Mouse (Mus musculus): ENCODE results near the gene Slc46a2.

Slc46a2 gene

GRCm38 (mm10) chr4:59914608-59915403 is at the start of gene Slc46a2:
TSS of gene Slc46a2 (minus strand) at chr4:59915056.
- TF ChIP-seq POU5F1 (IDR thresholded peaks at IDR 0.05; ENCODE audit: borderline replicate concordance, low read length), result no peak
- TF ChIP-seq NANOG (IDR thresholded peaks at IDR 0.05; ENCODE audit: borderline replicate concordance, low read length), result no peak
- TF ChIP-seq CTCF (conservative IDR thresholded peaks at IDR 0.05; ENCODE audit: low read length), result no peak

GRCm38 (mm10) chr4:59963405-59964344 is 48.8 kb upstream of the Slc46a2 start, which contains the start of gene Mup6:
TSS of gene Mup6 (plus strand) at chr4:59964294.
- Histone ChIP-seq H3K4me3 (replicated peaks; ENCODE audit: low read length) (peak within 1 kb of the TSS; percentile 60), H3K27me3 (ENCODE audit: insufficient read depth, low read length) (no peaks in the 10 kb centered on the region), H3K9me3 (ENCODE audit: low read length) (no peaks in the 10 kb centered on the region), H3K36me3 (ENCODE audit: insufficient read depth, low read length) (no peaks in the 10 kb centered on the region), H3K4me1 (replicated peaks; ENCODE audit: low read depth, low read length) (peaks cover 25% of the 10 kb centered on the region)
- peak; percentile 91 for TF ChIP-seq NANOG (IDR thresholded peaks at IDR 0.05; ENCODE audit: borderline replicate concordance, low read length)
- TF ChIP-seq CTCF (conservative IDR thresholded peaks at IDR 0.05; ENCODE audit: low read length), result no peak
- no peak for TF ChIP-seq POU5F1 (IDR thresholded peaks at IDR 0.05; ENCODE audit: borderline replicate concordance, low read length)

More at GRCm38 (mm10) chr4:59914608-59915403, at the start of gene Slc46a2:
- peaks cover 30% of the 10 kb centered on the region for H3K4me1 ChIP-seq (replicated peaks; ENCODE audit: low read depth, low read length)
- no peaks in the 10 kb centered on the region for H3K36me3 ChIP-seq (ENCODE audit: insufficient read depth, low read length)
- peak within 1 kb of the TSS; percentile 71 for H3K4me3 ChIP-seq (replicated peaks; ENCODE audit: low read length)
- H3K27me3 ChIP-seq (ENCODE audit: insufficient read depth, low read length), result peaks cover 40% of the 10 kb centered on the region
- H3K9me3 ChIP-seq (ENCODE audit: low read length), result no peaks in the 10 kb centered on the region

GRCm38 (mm10) chr4:59960610-59961009 is 45.8 kb upstream of the Slc46a2 start, which contains the start of gene Mup4:
TSS of gene Mup4 (minus strand) at chr4:59960710.
- TF ChIP-seq POU5F1 (IDR thresholded peaks at IDR 0.05; ENCODE audit: borderline replicate concordance, low read length) (no peak), NANOG (IDR thresholded peaks at IDR 0.05; ENCODE audit: borderline replicate concordance, low read length) (no peak), CTCF (conservative IDR thresholded peaks at IDR 0.05; ENCODE audit: low read length) (no peak)
- Histone ChIP-seq H3K4me3 (replicated peaks; ENCODE audit: low read length) (no peak within 1 kb of the TSS), H3K27me3 (ENCODE audit: insufficient read depth, low read length) (no peaks in the 10 kb centered on the region), H3K4me1 (replicated peaks; ENCODE audit: low read depth, low read length) (peaks cover 25% of the 10 kb centered on the region), H3K9me3 (ENCODE audit: low read length) (no peaks in the 10 kb centered on the region), H3K36me3 (ENCODE audit: insufficient read depth, low read length) (no peaks in the 10 kb centered on the region)

- TF ChIP-seq POU5F1 (IDR thresholded peaks at IDR 0.05; ENCODE audit: borderline replicate concordance, low read length), result no peak
- TF ChIP-seq CTCF (conservative IDR thresholded peaks at IDR 0.05; ENCODE audit: low read length), result no peak
- TF ChIP-seq NANOG (IDR thresholded peaks at IDR 0.05; ENCODE audit: borderline replicate concordance, low read length), result no peak
- no peak overlapping the region for H3K4me3 ChIP-seq (replicated peaks; ENCODE audit: low read length)
Measured at GRCm38 (mm10) chr4:59937543-59937942, 22.7 kb upstream of the Slc46a2 start.

GRCm38 (mm10) chr4:59932505-59933281 is 17.8 kb upstream of the Slc46a2 start:
- Histone ChIP-seq H3K4me1 (replicated peaks; ENCODE audit: low read depth, low read length) (peaks cover 7% of the 10 kb centered on the region), H3K9me3 (ENCODE audit: low read length) (no peaks in the 10 kb centered on the region), H3K36me3 (ENCODE audit: insufficient read depth, low read length) (no peaks in the 10 kb centered on the region), H3K27me3 (ENCODE audit: insufficient read depth, low read length) (no peaks in the 10 kb centered on the region), H3K4me3 (replicated peaks; ENCODE audit: low read length) (no peak overlapping the region)
- TF ChIP-seq NANOG (IDR thresholded peaks at IDR 0.05; ENCODE audit: borderline replicate concordance, low read length) (no peak), CTCF (conservative IDR thresholded peaks at IDR 0.05; ENCODE audit: low read length) (peak; percentile 66)

More at GRCm38 (mm10) chr4:59937543-59937942, 22.7 kb upstream of the Slc46a2 start:
- Histone ChIP-seq H3K27me3 (ENCODE audit: insufficient read depth, low read length) (no peaks in the 10 kb centered on the region), H3K4me1 (replicated peaks; ENCODE audit: low read depth, low read length) (0 out of 2 replicates have a peak, but pooled peaks cover 3% of the 10 kb centered on the region), H3K36me3 (ENCODE audit: insufficient read depth, low read length) (no peaks in the 10 kb centered on the region), H3K9me3 (ENCODE audit: low read length) (no peaks in the 10 kb centered on the region)

GRCm38 (mm10) chr4:59928347-59928746 is 13.5 kb upstream of the Slc46a2 start:
- H3K4me3 ChIP-seq (replicated peaks; ENCODE audit: low read length), result no peak overlapping the region
- peaks cover 19% of the 10 kb centered on the region for H3K4me1 ChIP-seq (replicated peaks; ENCODE audit: low read depth, low read length)
- H3K27me3 ChIP-seq (ENCODE audit: insufficient read depth, low read length), result 0 out of 2 replicates have a peak, but pooled peaks cover under 1% of the 10 kb centered on the region
- TF ChIP-seq NANOG (IDR thresholded peaks at IDR 0.05; ENCODE audit: borderline replicate concordance, low read length) (no peak), POU5F1 (IDR thresholded peaks at IDR 0.05; ENCODE audit: borderline replicate concordance, low read length) (no peak), CTCF (conservative IDR thresholded peaks at IDR 0.05; ENCODE audit: low read length) (peak; percentile 90)
- H3K9me3 ChIP-seq (ENCODE audit: low read length), result no peaks in the 10 kb centered on the region
- H3K36me3 ChIP-seq (ENCODE audit: insufficient read depth, low read length), result no peaks in the 10 kb centered on the region

GRCm38 (mm10) chr4:59927666-59928065 is 12.8 kb upstream of the Slc46a2 start:
- no peak overlapping the region for H3K4me3 ChIP-seq (replicated peaks; ENCODE audit: low read length)
- no peaks in the 10 kb centered on the region for H3K9me3 ChIP-seq (ENCODE audit: low read length)
- 0 out of 2 replicates have a peak, but pooled peaks cover 6% of the 10 kb centered on the region for H3K27me3 ChIP-seq (ENCODE audit: insufficient read depth, low read length)
- H3K36me3 ChIP-seq (ENCODE audit: insufficient read depth, low read length), result no peaks in the 10 kb centered on the region
- no peak for TF ChIP-seq NANOG (IDR thresholded peaks at IDR 0.05; ENCODE audit: borderline replicate concordance, low read length)
- TF ChIP-seq CTCF (conservative IDR thresholded peaks at IDR 0.05; ENCODE audit: low read length), result no peak
- no peak for TF ChIP-seq POU5F1 (IDR thresholded peaks at IDR 0.05; ENCODE audit: borderline replicate concordance, low read length)
- peaks cover 17% of the 10 kb centered on the region for H3K4me1 ChIP-seq (replicated peaks; ENCODE audit: low read depth, low read length)
